Mouse (Mus musculus) forebrain, embryonic 10.5 days (tissue): Measurements from ENCODE around the gene Qtrt2. TPM values are rescaled to one million over a fixed set of nuclear protein-coding genes. Genes with fewer than 3 reads are reported as not detected.

Experiments
- DNase-seq: peaks from one replicate; pipeline ENCODE4 v3.0.0-alpha.2; 2017; ENCODE audit warnings: low spot score; ENCODE audit errors: extremely low spot score
- H3K27ac ChIP-seq: fragments of 300-500 bp; sonication (generic); 2 replicates; pipeline ENCODE4 v1.5.1; 2016; ENCODE audit warnings: mild to moderate bottlenecking
- H3K27me3 ChIP-seq: fragments of 300-500 bp; sonication (generic); 2 replicates; pipeline ENCODE4 v1.6.1; 2016; ENCODE audit warnings: mild to moderate bottlenecking; ENCODE audit not compliant: poor library complexity, severe bottlenecking
- H3K36me3 ChIP-seq: fragments of 300-500 bp; sonication (generic); replicated peaks from 2 replicates; pipeline ENCODE4 v1.6.1; 2016; ENCODE audit warnings: mild to moderate bottlenecking, moderate library complexity
- H3K4me1 ChIP-seq: fragments of 300-500 bp; sonication (generic); 2 replicates; pipeline ENCODE4 v1.6.1; 2016
- H3K4me3 ChIP-seq: fragments of 300-500 bp; sonication (generic); 2 replicates; pipeline ENCODE4 v1.5.1; 2016; ENCODE audit warnings: mild to moderate bottlenecking, moderate library complexity
- H3K9me3 ChIP-seq: fragments of 300-500 bp; sonication (generic); 2 replicates; pipeline ENCODE4 v1.6.1; 2016; ENCODE audit warnings: mild to moderate bottlenecking, moderate library complexity
- WGBS: fragments of 180-500 bp; shearing (Covaris S2); methylation state at CpG from one replicate; pipeline ENCODE4 v1.1.7; 2016; 5-methylcytosine and 5-hydroxymethylcytosine counted together
- polyA plus RNA-seq: library from polyadenylated mRNA; unstranded; fragments of >200 nt; fragmentation: Nextera tagmentation; extraction: Ambion mirVana; gene quantifications from 2 replicates; pipeline ENCODE4 v1.2.1, GENCODE M21; 2016

The Qtrt2 gene
- 33.9 and 38.1 TPM in 2 replicates for polyA plus RNA-seq

GRCm38 (mm10) chr16:43926341-43926859, at the start of gene Qtrt2:
Qtrt2 (minus strand) TSS chr16:43926809.
- no peaks in the 10 kb centered on the region for H3K36me3 ChIP-seq
- 0 out of 2 replicates have a peak, but pooled peaks cover 4% of the 10 kb centered on the region for H3K4me1 ChIP-seq
- H3K27ac ChIP-seq = no peak within 1 kb of the TSS
- H3K4me3 ChIP-seq = no peak within 1 kb of the TSS
- no peaks in the 10 kb centered on the region for H3K9me3 ChIP-seq
- no peaks in the 10 kb centered on the region for H3K27me3 ChIP-seq
- 72% methylated on average over 6 of the region's 6 CpGs for WGBS
- no peak for DNase-seq

DNA sequence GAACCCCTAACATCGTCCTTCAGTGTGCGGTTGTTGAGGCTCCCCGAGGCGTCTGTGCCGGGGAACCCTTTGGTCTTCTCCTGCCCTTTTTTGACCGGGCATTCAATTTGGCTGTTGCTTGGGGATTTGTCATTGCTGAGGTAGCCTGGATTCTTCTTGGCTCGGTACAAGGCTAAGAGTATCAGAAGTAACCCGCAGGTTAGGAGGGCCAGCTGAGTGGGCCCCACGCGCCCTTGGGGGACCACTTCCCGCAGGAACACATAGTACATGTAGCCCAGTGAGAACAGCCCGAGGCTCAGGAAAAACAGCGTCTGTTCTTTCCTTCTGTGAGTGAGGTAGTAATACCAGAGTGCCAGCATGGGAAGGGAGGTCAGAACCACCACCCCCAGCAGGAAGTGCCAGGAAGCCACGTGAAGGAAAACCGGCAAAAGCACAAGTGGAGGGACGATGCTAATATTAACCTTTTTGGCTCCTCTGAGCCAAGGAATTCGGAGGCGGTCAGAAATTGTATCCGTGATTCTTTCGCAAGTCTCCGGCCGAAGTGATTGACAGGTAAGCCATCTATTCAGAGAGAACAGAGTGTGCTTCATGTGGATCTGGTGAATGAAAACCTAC, 47.1 kb upstream of the Qtrt2 start:
- H3K9me3 ChIP-seq = no peaks in the 10 kb centered on the region
- no peaks in the 10 kb centered on the region for H3K36me3 ChIP-seq
- peaks cover 20% of the 10 kb centered on the region for H3K27me3 ChIP-seq
- no peak overlapping the region for H3K4me3 ChIP-seq
- no peak for DNase-seq
- peaks cover 11% of the 10 kb centered on the region; the same call in 1 of the 2 replicates for H3K4me1 ChIP-seq
- WGBS = 88% methylated on average over 22 of the region's 22 CpGs
- no peak overlapping the region for H3K27ac ChIP-seq

DNA sequence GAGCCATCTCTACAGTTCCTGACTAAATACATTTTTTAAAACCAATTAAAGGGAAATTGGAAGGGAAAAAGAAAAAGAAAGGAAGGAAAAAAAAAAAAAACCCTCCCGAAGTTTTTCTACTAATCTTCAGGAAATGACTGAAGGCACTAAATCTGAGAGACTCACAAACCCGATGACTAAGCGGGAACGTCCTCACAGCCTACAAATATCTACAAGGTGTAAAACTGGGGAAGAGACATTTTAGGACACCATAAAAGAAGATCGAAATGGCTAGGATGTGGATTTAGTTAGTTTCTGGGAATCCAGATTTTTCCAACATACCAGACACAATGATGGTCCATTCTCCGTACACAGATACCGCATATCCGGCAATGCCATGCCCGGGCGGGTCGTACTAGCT, 46.5 kb upstream of the Qtrt2 start:
- H3K27ac ChIP-seq = no peak overlapping the region
- peaks cover 14% of the 10 kb centered on the region for H3K27me3 ChIP-seq
- DNase-seq = no peak
- no peaks in the 10 kb centered on the region for H3K9me3 ChIP-seq
- no peaks in the 10 kb centered on the region for H3K36me3 ChIP-seq
- 94% methylated on average over 11 of the region's 11 CpGs for WGBS
- H3K4me3 ChIP-seq = no peak overlapping the region
- peaks cover 11% of the 10 kb centered on the region; the same call in 1 of the 2 replicates for H3K4me1 ChIP-seq

- WGBS = 85% methylated on average over 2 of the region's 2 CpGs
Measured at GRCm38 (mm10) chr16:43972391-43972790, 45.8 kb upstream of the Qtrt2 start.

GRCm38 (mm10) chr16:43971741-43972140, 45.1 kb upstream of the Qtrt2 start:
- no peaks in the 10 kb centered on the region for H3K36me3 ChIP-seq
- DNase-seq = no peak
- no peaks in the 10 kb centered on the region for H3K9me3 ChIP-seq
- WGBS = 94% methylated on average over 9 of the region's 9 CpGs
- 0 out of 2 replicates have a peak, but pooled peaks cover 4% of the 10 kb centered on the region for H3K27me3 ChIP-seq
- no peak overlapping the region for H3K4me3 ChIP-seq
- no peak overlapping the region for H3K27ac ChIP-seq
- peaks cover 11% of the 10 kb centered on the region; the same call in 1 of the 2 replicates for H3K4me1 ChIP-seq

More at GRCm38 (mm10) chr16:43972391-43972790, 45.8 kb upstream of the Qtrt2 start:
- Histone ChIP-seq H3K27ac (no peak overlapping the region), H3K4me3 (no peak overlapping the region), H3K9me3 (no peaks in the 10 kb centered on the region), H3K4me1 (peaks cover 11% of the 10 kb centered on the region; the same call in 1 of the 2 replicates), H3K27me3 (peaks cover 7% of the 10 kb centered on the region), H3K36me3 (no peaks in the 10 kb centered on the region)
- DNase-seq = no peak

DNA sequence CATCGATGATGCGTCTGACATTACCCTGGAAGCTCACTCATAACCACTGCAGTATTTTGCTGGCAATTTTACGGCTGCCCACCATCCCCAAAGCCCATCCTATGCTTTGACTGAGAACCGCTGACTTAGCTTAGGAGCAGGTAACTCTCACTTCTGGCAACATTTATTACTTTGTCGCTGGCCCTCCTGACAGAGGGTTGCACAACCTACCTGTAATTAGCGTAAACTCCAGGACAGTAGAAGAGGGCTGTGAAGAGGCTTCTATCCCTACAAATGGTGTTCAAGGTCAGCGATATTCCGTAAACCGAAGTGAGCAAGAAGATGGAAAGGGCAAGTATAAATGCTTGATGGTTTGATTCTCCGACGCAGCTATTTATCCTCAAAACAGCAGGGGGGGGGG, 44.6 kb upstream of the Qtrt2 start:
- Histone ChIP-seq H3K36me3 (no peaks in the 10 kb centered on the region), H3K9me3 (no peaks in the 10 kb centered on the region), H3K4me3 (no peak overlapping the region), H3K4me1 (peaks cover 15% of the 10 kb centered on the region), H3K27me3 (no peaks in the 10 kb centered on the region), H3K27ac (no peak overlapping the region)
- DNase-seq = no peak
- WGBS = 93% methylated on average over 11 of the region's 11 CpGs

DNA sequence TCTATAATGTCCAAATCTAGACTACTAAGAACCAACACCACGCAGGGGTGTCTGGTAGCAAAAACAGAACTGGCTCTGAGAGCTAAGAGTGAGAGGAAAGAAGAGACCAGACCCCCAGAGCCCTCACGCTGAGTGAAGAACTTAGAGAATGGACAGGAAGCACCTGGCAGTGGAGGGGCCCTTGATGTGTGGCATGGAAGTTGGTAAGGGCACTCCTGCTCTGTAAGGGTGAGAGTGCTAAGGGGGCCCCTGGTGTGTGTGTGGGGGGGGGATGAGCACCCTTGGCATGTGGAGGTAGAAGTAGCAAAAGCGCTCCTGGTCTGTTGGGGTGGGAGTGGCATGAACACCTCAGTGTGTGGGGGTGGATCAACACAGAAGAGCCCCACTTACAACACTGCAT, 43.8 kb upstream of the Qtrt2 start:
- Histone ChIP-seq H3K4me1 (peaks cover 19% of the 10 kb centered on the region), H3K36me3 (no peaks in the 10 kb centered on the region), H3K9me3 (no peaks in the 10 kb centered on the region), H3K27me3 (no peaks in the 10 kb centered on the region), H3K27ac (no peak overlapping the region), H3K4me3 (no peak overlapping the region)
- DNase-seq = no peak
- 89% methylated on average over 3 of the region's 3 CpGs for WGBS

DNA sequence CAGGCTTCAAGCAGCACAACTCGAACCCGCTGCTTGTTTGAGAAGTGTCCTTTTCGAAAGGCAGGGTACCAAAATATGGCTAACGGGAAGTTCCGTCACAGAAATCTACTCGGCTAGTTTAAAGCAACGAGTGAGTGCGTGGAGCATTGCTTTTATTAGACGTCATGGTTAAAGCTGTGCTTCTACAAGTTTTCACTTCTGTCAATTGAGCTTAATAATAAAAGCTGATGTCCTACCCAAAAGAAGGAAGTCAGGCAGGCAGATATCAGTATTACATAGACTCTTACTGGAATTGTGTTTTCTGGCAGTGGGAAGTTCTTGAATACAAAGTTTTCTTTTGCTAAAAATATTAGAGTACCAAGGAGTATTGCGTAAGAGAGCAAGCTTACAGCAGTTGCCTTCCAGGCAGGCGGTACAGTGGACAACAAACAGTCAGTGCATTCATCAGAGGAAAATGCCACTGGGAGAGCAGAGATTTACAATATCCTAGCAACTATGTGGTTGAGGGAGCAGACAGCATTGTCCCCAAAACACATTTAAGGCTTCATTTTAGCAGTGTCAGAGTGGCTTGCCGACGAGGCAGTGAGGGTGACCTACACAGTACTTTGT, 39.3 kb upstream of the Qtrt2 start:
- peaks cover 11% of the 10 kb centered on the region for H3K4me1 ChIP-seq
- peaks cover 12% of the 10 kb centered on the region; the same call in 1 of the 2 replicates for H3K36me3 ChIP-seq
- DNase-seq = no peak
- H3K27ac ChIP-seq = no peak overlapping the region
- 86% methylated on average over 13 of the region's 13 CpGs for WGBS
- no peaks in the 10 kb centered on the region for H3K27me3 ChIP-seq
- no peaks in the 10 kb centered on the region for H3K9me3 ChIP-seq
- no peak overlapping the region for H3K4me3 ChIP-seq

DNA sequence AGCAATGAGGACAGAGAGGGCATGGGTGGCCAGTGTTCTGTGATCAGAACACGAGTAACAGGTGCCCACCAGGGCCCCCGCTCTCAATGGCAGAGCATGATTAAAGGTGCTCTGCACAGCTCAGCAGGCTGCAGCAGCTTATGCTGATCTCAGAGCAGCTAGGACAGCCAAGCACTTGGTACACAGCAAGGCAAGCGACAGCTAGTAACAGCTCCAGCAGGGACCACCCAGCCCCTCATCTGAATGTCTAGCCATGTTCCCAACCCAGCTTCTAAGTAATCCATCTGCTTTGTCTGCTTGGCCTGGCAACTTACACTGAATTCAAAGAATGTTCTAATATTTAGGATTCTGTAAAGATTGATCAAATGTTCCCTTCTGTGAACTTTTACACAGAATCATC, 37.2 kb upstream of the Qtrt2 start:
- no peak overlapping the region for H3K4me3 ChIP-seq
- H3K36me3 ChIP-seq = peaks cover 17% of the 10 kb centered on the region; the same call in 1 of the 2 replicates
- peaks cover 11% of the 10 kb centered on the region for H3K4me1 ChIP-seq
- DNase-seq = no peak
- WGBS = 88% methylated on average over 3 of the region's 3 CpGs
- H3K27me3 ChIP-seq = no peaks in the 10 kb centered on the region
- H3K27ac ChIP-seq = no peak overlapping the region
- no peaks in the 10 kb centered on the region for H3K9me3 ChIP-seq

- no peak for DNase-seq
- WGBS = 95% methylated on average over 9 of the region's 9 CpGs
Measured at GRCm38 (mm10) chr16:43963291-43963690, 36.7 kb upstream of the Qtrt2 start.

GRCm38 (mm10) chr16:43958038-43958437, 31.4 kb upstream of the Qtrt2 start:
- no peaks in the 10 kb centered on the region for H3K27me3 ChIP-seq
- no peak for DNase-seq
- 84% methylated on average over 4 of the region's 4 CpGs for WGBS
- no peaks in the 10 kb centered on the region for H3K4me1 ChIP-seq
- no peak overlapping the region for H3K27ac ChIP-seq
- H3K9me3 ChIP-seq = no peaks in the 10 kb centered on the region
- H3K4me3 ChIP-seq = no peak overlapping the region
- peaks cover 26% of the 10 kb centered on the region for H3K36me3 ChIP-seq

More at GRCm38 (mm10) chr16:43963291-43963690, 36.7 kb upstream of the Qtrt2 start:
- H3K4me1 ChIP-seq = peaks cover 11% of the 10 kb centered on the region
- no peak overlapping the region for H3K4me3 ChIP-seq
- H3K36me3 ChIP-seq = peaks cover 17% of the 10 kb centered on the region; the same call in 1 of the 2 replicates
- H3K27ac ChIP-seq = no peak overlapping the region
- H3K9me3 ChIP-seq = no peaks in the 10 kb centered on the region
- H3K27me3 ChIP-seq = no peaks in the 10 kb centered on the region

DNA sequence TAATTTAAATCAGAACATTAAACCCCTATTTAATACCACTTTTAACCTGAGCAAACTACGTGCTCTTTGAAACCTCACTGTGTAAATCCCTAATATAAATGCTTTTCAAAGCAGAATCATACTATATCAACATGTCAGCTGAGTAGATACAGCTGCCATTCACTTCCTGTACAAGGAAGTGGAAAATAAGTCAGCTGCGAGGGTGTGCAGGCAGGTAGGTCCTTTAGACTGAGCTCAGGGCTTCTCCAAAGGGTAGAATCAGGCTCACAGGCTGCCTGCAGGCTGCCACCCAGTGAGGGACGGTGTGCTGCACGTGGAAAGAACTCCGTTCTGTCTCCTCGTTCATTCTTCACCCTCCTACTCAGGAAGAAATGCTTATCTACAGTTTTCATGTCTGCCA, 28.3 kb upstream of the Qtrt2 start:
- 85% methylated on average over 6 of the region's 6 CpGs for WGBS
- H3K4me3 ChIP-seq = no peak overlapping the region

GRCm38 (mm10) chr16:43951591-43951990, 25.0 kb upstream of the Qtrt2 start:
- no peaks in the 10 kb centered on the region for H3K27me3 ChIP-seq
- peaks cover 5% of the 10 kb centered on the region; the same call in 1 of the 2 replicates for H3K36me3 ChIP-seq
- H3K27ac ChIP-seq = no peak overlapping the region
- H3K4me3 ChIP-seq = no peak overlapping the region
- no peaks in the 10 kb centered on the region for H3K9me3 ChIP-seq
- WGBS = 85% methylated on average over 4 of the region's 4 CpGs
- DNase-seq = no peak
- H3K4me1 ChIP-seq = no peaks in the 10 kb centered on the region

More for the DNA sequence above, 28.3 kb upstream of the Qtrt2 start:
- no peaks in the 10 kb centered on the region for H3K27me3 ChIP-seq
- H3K36me3 ChIP-seq = peaks cover 21% of the 10 kb centered on the region
- no peak overlapping the region for H3K27ac ChIP-seq
- H3K9me3 ChIP-seq = no peaks in the 10 kb centered on the region
- H3K4me1 ChIP-seq = no peaks in the 10 kb centered on the region
- no peak for DNase-seq
